Mouse (Mus musculus): ENCODE results near the gene Sprr1b. TPM values are rescaled to one million over a fixed set of nuclear protein-coding genes. Genes with fewer than 3 reads are reported as not detected.
"Not testable (repeated sequence)": the region's sequence is repeated elsewhere in the genome, so short reads cannot be mapped to it uniquely, and the experiment has no call there.

Gene Sprr1b
- polyA plus RNA-seq (2012; fragmentation: generic; extraction: Trizol): 0.46 TPM
- long read RNA-seq, experiment 1: 0 reads
- long read RNA-seq, experiment 2: 0 reads

DNA sequence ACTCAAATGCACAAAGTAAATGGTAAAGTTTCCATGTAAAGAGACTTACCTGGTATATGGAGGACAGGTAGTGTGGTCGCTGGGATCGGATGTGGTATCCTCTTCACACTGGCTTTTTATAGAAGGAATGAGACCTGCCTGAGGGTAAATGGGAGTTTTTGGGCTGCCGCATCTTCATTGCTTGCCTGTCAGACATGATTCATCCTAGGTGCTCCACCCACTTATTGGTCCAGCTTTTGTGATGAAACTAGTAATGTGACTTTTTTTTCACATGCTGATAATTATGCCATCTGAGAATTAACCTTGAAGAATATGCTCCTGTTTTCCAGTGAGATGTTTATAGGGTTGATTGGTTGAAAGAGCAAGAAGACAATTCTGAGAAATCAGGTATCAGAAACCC, at the start of gene Sprr1b:
Gene Sprr1b (minus strand): TSS at position 101 of the 400 bp plus-strand sequence.
- Histone ChIP-seq H3ac (ENCODE audit: control insufficient read depth, insufficient read length, low read depth) (no peak within 1 kb of the TSS), H3K36me3 (ENCODE audit: control insufficient read depth, insufficient read depth) (no peaks in the 10 kb centered on the region), H3K79me3 (ENCODE audit: low read depth) (no peaks in the 10 kb centered on the region), H3K27me3 (ENCODE audit: control insufficient read depth, insufficient read depth, insufficient read length) (no peaks in the 10 kb centered on the region), H3K4me3 (ENCODE audit: insufficient read depth, poor library complexity, severe bottlenecking) (no peak within 1 kb of the TSS), H3K79me2 (ENCODE audit: control insufficient read depth, insufficient read depth) (no peaks in the 10 kb centered on the region)
- TF ChIP-seq USF1 (IDR thresholded peaks at IDR 0.05; ENCODE audit: low read depth) (no peak), MYOG (IDR thresholded peaks at IDR 0.05; ENCODE audit: control insufficient read depth, extremely low read depth, insufficient read length) (no peak), MAX (IDR thresholded peaks at IDR 0.05) (no peak), FOSL1 (IDR thresholded peaks at IDR 0.05; ENCODE audit: insufficient read depth, low read length, poor library complexity, severe bottlenecking) (no peak), CEBPB (IDR thresholded peaks at IDR 0.05; ENCODE audit: low read depth) (no peak), MYOD1 (IDR thresholded peaks at IDR 0.05; ENCODE audit: control insufficient read depth, insufficient read length, low read depth) (no peak), CTCF (IDR thresholded peaks at IDR 0.05; ENCODE audit: control insufficient read depth, insufficient read depth, insufficient read length) (no peak)

DNA sequence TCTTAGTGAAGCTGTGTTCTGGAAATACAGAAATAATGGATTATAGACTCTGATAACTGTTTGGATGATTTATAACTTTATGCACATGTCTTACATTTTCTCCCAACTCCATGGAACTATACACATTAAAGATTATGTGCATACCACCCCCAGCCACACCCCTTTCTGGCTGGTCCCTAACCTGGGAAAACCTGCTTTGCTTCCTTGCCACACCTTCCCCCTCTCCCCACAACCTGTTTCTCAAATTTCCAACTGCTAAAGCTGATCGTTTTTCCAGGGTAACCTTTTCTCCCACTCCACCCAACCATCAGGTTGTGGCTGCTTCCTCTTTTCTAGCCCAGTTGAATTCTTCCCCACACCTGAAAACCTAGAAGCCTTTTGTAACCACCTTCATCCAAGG, 47.7 kb upstream of the Sprr1b start:
- no peaks in the 10 kb centered on the region for H3K79me2 ChIP-seq (ENCODE audit: control insufficient read depth, insufficient read depth)
- H3K4me3 ChIP-seq (ENCODE audit: insufficient read depth, poor library complexity, severe bottlenecking): no peak overlapping the region
- H3K27me3 ChIP-seq (ENCODE audit: control insufficient read depth, insufficient read depth, insufficient read length): no peaks in the 10 kb centered on the region
- H3ac ChIP-seq (ENCODE audit: control insufficient read depth, insufficient read length, low read depth): no peak overlapping the region
- H3K79me3 ChIP-seq (ENCODE audit: low read depth): no peaks in the 10 kb centered on the region
- H3K36me3 ChIP-seq (ENCODE audit: control insufficient read depth, insufficient read depth): no peaks in the 10 kb centered on the region
- TF ChIP-seq FOSL1 (IDR thresholded peaks at IDR 0.05; ENCODE audit: insufficient read depth, low read length, poor library complexity, severe bottlenecking) (no peak), USF1 (IDR thresholded peaks at IDR 0.05; ENCODE audit: low read depth) (no peak), MAX (IDR thresholded peaks at IDR 0.05) (no peak), MYOD1 (IDR thresholded peaks at IDR 0.05; ENCODE audit: control insufficient read depth, insufficient read length, low read depth) (no peak), MYOG (IDR thresholded peaks at IDR 0.05; ENCODE audit: control insufficient read depth, extremely low read depth, insufficient read length) (no peak), CTCF (IDR thresholded peaks at IDR 0.05; ENCODE audit: control insufficient read depth, insufficient read depth, insufficient read length) (no peak), CEBPB (IDR thresholded peaks at IDR 0.05; ENCODE audit: low read depth) (no peak)

DNA sequence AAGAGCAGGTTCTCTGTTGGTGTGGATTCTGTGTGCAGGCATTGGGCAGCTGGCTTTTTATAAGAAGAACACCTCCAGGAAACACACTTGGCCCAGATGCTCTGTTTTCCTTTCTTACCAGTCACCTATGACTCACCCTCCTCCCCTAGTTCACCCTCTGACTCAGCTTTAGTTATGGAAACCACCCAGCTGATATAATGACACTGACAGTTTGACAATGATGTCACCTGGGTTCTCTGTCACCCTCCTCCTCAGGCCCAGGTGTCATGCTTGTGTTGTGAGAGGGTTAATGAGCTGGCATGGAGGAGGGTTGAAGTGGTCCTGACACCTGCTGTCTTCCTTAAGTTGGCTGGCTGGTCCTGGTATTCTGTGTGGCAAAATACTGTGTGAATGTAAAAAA, 47.3 kb upstream of the Sprr1b start, which contains the start of gene Sprr1a:
Gene Sprr1a (minus strand): TSS at position 33 of the 400 bp plus-strand sequence.
- H3K27me3 ChIP-seq (ENCODE audit: control insufficient read depth, insufficient read depth, insufficient read length): no peaks in the 10 kb centered on the region
- no peaks in the 10 kb centered on the region for H3K79me3 ChIP-seq (ENCODE audit: low read depth)
- TF ChIP-seq MYOD1 (IDR thresholded peaks at IDR 0.05; ENCODE audit: control insufficient read depth, insufficient read length, low read depth) (peak; percentile 58), FOSL1 (IDR thresholded peaks at IDR 0.05; ENCODE audit: insufficient read depth, low read length, poor library complexity, severe bottlenecking) (peak; percentile 95), MYOG (IDR thresholded peaks at IDR 0.05; ENCODE audit: control insufficient read depth, extremely low read depth, insufficient read length) (no peak)
- H3K4me3 ChIP-seq (ENCODE audit: insufficient read depth, poor library complexity, severe bottlenecking): no peak within 1 kb of the TSS
- no peak within 1 kb of the TSS for H3ac ChIP-seq (ENCODE audit: control insufficient read depth, insufficient read length, low read depth)
- no peaks in the 10 kb centered on the region for H3K79me2 ChIP-seq (ENCODE audit: control insufficient read depth, insufficient read depth)
- no peaks in the 10 kb centered on the region for H3K36me3 ChIP-seq (ENCODE audit: control insufficient read depth, insufficient read depth)

DNA sequence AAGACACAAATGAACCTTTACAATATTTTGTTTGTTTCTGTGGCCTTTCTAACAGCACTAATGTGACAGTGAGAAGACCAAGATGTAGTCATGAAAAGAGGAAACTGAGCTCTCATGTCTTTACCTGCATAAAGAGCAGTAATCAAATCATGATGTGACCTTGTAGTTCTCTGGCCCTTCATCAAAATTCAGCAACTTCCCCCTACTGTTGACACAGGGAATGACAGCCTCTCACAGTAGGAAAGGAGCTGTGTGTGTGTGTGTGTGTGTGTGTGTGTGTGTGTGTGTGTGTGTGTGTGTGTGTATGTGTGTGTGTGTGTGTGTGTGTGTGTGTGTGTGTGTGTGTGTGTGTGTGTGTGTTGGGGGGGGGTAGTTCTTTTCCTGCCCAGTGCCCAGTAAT, 42.7 kb upstream of the Sprr1b start:
- not testable (repeated sequence) for H3K36me3 ChIP-seq (ENCODE audit: control insufficient read depth, insufficient read depth); H3K27me3 ChIP-seq (ENCODE audit: control insufficient read depth, insufficient read depth, insufficient read length); H3K79me3 ChIP-seq (ENCODE audit: low read depth); H3K79me2 ChIP-seq (ENCODE audit: control insufficient read depth, insufficient read depth); H3ac ChIP-seq (ENCODE audit: control insufficient read depth, insufficient read length, low read depth); H3K4me3 ChIP-seq (ENCODE audit: insufficient read depth, poor library complexity, severe bottlenecking)

DNA sequence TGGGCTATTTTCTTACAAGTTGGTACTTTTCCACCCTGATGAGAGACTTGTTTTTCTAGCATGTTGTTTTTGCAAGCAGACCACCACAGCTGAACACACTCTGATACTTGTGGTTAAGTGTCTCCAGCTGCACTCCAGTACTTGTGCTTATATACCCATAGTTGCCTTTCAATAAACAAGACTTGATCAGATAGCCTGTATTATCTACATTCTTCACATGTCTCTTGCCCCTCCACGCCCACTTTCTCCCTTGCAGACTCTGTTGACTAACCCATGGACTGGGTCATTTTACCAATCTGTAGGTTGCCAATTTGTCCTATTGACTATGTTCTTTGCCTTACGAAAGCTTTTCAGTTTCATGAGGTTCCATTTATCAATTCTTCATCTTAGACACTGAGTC, 31.5 kb upstream of the Sprr1b start:
- H3K79me3 ChIP-seq (ENCODE audit: low read depth): no peaks in the 10 kb centered on the region
- no peaks in the 10 kb centered on the region for H3K79me2 ChIP-seq (ENCODE audit: control insufficient read depth, insufficient read depth)
- TF ChIP-seq MYOD1 (IDR thresholded peaks at IDR 0.05; ENCODE audit: control insufficient read depth, insufficient read length, low read depth) (peak; percentile 38), USF1 (IDR thresholded peaks at IDR 0.05; ENCODE audit: low read depth) (no peak)
- no peaks in the 10 kb centered on the region for H3K36me3 ChIP-seq (ENCODE audit: control insufficient read depth, insufficient read depth)
- no peaks in the 10 kb centered on the region for H3K27me3 ChIP-seq (ENCODE audit: control insufficient read depth, insufficient read depth, insufficient read length)
- H3K4me3 ChIP-seq (ENCODE audit: insufficient read depth, poor library complexity, severe bottlenecking): no peak overlapping the region
- no peak overlapping the region for H3ac ChIP-seq (ENCODE audit: control insufficient read depth, insufficient read length, low read depth)

DNA sequence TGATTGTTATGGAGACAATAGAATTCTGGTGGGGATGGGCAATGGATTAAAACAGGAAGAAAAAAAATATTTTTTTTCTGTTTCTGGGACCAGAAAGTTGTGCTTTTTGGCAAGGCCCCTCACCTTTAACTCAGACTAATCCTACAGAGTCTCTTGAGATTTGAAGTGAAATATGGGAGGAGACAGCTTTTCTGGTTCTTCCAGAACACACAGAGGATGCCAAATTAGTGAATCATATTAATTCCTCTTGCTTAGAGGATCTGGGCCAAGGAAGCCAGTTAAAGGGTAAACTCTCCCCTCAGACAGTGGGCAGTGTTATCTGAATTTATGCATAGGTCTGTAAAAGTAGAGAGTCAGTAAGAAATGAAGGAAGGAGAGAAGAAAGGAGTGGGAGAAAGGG, 28.8 kb upstream of the Sprr1b start:
- Histone ChIP-seq H3K79me3 (ENCODE audit: low read depth) (no peaks in the 10 kb centered on the region), H3ac (ENCODE audit: control insufficient read depth, insufficient read length, low read depth) (no peak overlapping the region), H3K27me3 (ENCODE audit: control insufficient read depth, insufficient read depth, insufficient read length) (no peaks in the 10 kb centered on the region), H3K79me2 (ENCODE audit: control insufficient read depth, insufficient read depth) (no peaks in the 10 kb centered on the region), H3K4me3 (ENCODE audit: insufficient read depth, poor library complexity, severe bottlenecking) (no peak overlapping the region), H3K36me3 (ENCODE audit: control insufficient read depth, insufficient read depth) (no peaks in the 10 kb centered on the region)
- TF ChIP-seq USF1 (IDR thresholded peaks at IDR 0.05; ENCODE audit: low read depth) (no peak), CEBPB (IDR thresholded peaks at IDR 0.05; ENCODE audit: low read depth) (no peak), CTCF (IDR thresholded peaks at IDR 0.05; ENCODE audit: control insufficient read depth, insufficient read depth, insufficient read length) (no peak), FOSL1 (IDR thresholded peaks at IDR 0.05; ENCODE audit: insufficient read depth, low read length, poor library complexity, severe bottlenecking) (no peak), MYOD1 (IDR thresholded peaks at IDR 0.05; ENCODE audit: control insufficient read depth, insufficient read length, low read depth) (no peak), MYOG (IDR thresholded peaks at IDR 0.05; ENCODE audit: control insufficient read depth, extremely low read depth, insufficient read length) (no peak), MAX (IDR thresholded peaks at IDR 0.05) (no peak)
